Mouse (Mus musculus): ENCODE measurements around the gene Rarb. TPM values are rescaled to one million over a fixed set of nuclear protein-coding genes. Genes with fewer than 3 reads are reported as not detected.

Rarb gene
- 30.9 and 34.6 TPM in 2 replicates for polyA plus RNA-seq (2015; fragmentation: Nextera tagmentation; extraction: Ambion mirVana)

DNA sequence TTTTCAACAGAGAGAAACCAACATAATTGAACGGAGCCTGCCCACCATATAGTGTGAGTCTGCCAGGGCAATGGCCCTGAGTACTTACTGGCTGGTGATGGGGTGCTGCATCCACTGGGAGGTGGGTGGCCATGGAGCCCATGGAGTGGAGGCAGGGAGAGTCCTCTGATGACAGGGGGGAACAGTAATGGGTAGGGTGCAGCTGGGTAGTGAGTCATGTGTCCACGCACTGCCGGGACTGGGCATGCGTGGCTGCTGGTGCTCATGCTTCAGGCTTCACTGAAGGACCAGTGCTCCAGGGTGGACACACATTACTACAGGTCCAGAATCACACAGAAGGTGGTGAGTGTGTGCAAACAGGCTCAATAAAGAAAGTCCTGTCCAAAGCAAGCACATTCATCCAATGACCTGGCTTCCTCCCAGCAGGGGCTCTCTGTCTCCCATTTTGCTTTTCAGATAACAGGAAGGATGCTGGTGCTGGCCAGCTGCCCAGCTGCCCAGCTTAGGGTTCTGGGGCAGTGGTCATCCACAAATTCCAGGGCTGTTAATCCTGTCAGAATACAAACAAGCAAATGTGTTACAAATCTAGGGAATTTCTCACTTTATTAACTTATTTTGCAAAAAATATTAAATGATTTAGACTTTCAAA lies at the start of gene Rarb:
TSS of gene Rarb (minus strand) at position 555 of the 649 bp plus-strand sequence.
- Histone ChIP-seq H3K36me3 (no peaks in the 10 kb centered on the region), H3K4me2 (no peak within 1 kb of the TSS), H3K4me3 (no peak within 1 kb of the TSS), H3K4me1 (replicated peaks) (peaks cover 20% of the 10 kb centered on the region), H3K9ac (no peak within 1 kb of the TSS), H3K27me3 (no peaks in the 10 kb centered on the region), H3K27ac (replicated peaks) (no peak within 1 kb of the TSS), H3K9me3 (no peaks in the 10 kb centered on the region)
- no peak for ATAC-seq (ENCODE audit: low read depth)
- WGBS, result 97% methylated on average over 4 of the region's 4 CpGs

DNA sequence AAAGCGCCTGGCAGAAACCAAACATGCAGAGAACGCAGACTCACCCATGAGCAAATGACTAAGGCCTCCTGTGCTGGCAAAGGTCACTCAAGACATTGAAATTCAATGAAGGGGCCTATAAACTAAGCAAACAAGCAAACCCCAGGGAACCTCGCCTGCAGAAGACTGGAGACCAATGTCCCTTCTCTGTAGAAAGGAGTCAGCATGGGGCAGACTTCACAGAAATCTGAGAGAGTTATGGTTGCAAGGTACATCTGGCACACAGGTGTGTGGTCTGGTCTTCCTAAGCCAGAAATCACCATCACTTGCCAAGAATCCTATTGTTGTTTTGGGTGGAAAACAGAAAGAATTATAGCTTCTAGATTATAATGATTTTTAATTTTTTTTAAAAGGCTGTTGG lies 23.1 kb upstream of the Rarb start:
- Histone ChIP-seq H3K36me3 (no peaks in the 10 kb centered on the region), H3K9me3 (no peaks in the 10 kb centered on the region), H3K27me3 (no peaks in the 10 kb centered on the region), H3K4me3 (no peak overlapping the region), H3K27ac (replicated peaks) (no peak overlapping the region), H3K4me2 (no peak overlapping the region), H3K4me1 (replicated peaks) (peaks cover 16% of the 10 kb centered on the region), H3K9ac (no peak overlapping the region)
- ATAC-seq (ENCODE audit: low read depth), result no peak
- 13% methylated on average over 3 of the region's 3 CpGs for WGBS

DNA sequence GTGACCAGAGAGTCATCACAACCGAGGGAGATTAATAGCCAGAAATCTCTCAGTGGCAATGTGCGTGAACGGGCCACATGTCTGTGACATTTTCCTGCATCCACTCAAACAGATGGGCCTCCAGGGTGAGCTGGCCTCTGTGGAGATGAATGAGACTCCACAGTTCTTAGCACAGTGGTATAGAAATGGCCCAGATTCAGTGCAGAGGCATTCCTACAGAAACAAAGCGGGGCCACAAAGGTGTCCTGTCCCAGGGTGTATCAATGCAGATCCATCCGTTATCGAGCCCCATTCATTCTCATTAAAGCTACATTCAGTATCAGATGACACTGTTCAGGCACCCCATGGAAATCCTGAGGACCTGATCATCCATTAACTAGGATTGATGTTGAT lies 22.6 kb upstream of the Rarb start:
- Histone ChIP-seq H3K4me1 (replicated peaks) (peaks cover 16% of the 10 kb centered on the region), H3K4me3 (no peak overlapping the region), H3K9ac (no peak overlapping the region), H3K9me3 (no peaks in the 10 kb centered on the region), H3K36me3 (no peaks in the 10 kb centered on the region), H3K27me3 (no peaks in the 10 kb centered on the region), H3K4me2 (no peak overlapping the region), H3K27ac (replicated peaks) (no peak overlapping the region)
- peak; percentile 73 for ATAC-seq (ENCODE audit: low read depth)
- 15% methylated on average over 6 of the region's 6 CpGs for WGBS

DNA sequence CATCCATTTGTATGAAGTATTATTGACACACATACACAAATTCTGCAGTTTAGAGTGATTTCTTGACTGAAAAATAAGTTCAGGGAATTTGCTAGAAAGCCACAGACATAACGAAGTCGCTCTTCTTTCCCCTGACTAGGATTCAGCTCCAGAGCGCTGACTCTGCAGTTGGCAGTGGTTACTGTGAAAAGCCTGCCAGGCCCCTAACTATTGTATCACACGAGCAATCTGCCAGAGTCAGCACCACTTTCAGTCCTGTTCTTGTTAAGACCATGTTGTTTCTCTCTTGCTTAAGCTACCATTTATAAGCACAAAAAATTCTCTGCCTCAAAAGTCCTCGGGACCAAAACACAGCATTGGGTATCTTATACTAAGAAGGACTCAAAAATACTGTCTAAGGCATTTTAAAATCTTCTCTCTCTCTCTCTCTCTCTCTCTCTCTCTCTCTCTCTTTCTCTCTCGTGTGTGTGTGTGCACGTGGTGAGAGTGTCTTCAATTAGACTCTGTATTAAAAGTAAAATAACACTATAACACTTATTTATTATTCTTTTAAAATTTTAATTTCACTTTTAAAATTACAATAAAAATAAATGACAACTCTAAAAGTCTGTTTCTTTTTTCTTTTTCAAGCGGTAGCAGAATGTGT lies 22.1 kb upstream of the Rarb start:
- 29% methylated on average over 8 of the region's 8 CpGs for WGBS
- Histone ChIP-seq H3K9ac (no peak overlapping the region), H3K4me3 (no peak overlapping the region), H3K4me2 (no peak overlapping the region), H3K9me3 (no peaks in the 10 kb centered on the region), H3K36me3 (no peaks in the 10 kb centered on the region), H3K27ac (replicated peaks) (0 out of 2 replicates have a peak overlapping the region, but pooled peaks have one; percentile 5), H3K4me1 (replicated peaks) (peaks cover 16% of the 10 kb centered on the region), H3K27me3 (no peaks in the 10 kb centered on the region)
- ATAC-seq (ENCODE audit: low read depth), result peak; percentile 85; the same call in 1 of the 2 replicates

DNA sequence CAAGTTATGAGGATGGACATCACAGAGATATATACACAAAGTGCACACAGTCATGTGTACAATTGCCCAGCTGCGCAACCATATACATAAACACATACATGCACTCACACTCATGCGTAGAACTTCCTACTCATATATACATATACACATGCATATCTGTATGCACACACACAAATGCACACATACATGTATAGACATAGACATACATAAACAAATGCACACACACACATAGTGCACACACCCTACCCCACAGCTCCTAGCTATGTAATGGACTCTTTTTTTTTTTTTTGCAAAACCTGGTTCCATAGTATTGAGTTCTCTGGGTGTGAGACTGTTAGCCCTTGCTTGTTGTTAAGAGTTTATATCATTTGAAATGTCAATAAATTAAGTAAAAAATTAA lies 21.2 kb upstream of the Rarb start:
- H3K4me1 ChIP-seq (replicated peaks), result peaks cover 16% of the 10 kb centered on the region
- 97% methylated on average over 2 of the region's 2 CpGs for WGBS
- H3K4me3 ChIP-seq, result no peak overlapping the region
- no peak overlapping the region for H3K9ac ChIP-seq
- H3K4me2 ChIP-seq, result no peak overlapping the region
- no peak for ATAC-seq (ENCODE audit: low read depth)
- H3K27ac ChIP-seq (replicated peaks), result no peak overlapping the region
- H3K9me3 ChIP-seq, result no peaks in the 10 kb centered on the region
- H3K27me3 ChIP-seq, result no peaks in the 10 kb centered on the region
- no peaks in the 10 kb centered on the region for H3K36me3 ChIP-seq

DNA sequence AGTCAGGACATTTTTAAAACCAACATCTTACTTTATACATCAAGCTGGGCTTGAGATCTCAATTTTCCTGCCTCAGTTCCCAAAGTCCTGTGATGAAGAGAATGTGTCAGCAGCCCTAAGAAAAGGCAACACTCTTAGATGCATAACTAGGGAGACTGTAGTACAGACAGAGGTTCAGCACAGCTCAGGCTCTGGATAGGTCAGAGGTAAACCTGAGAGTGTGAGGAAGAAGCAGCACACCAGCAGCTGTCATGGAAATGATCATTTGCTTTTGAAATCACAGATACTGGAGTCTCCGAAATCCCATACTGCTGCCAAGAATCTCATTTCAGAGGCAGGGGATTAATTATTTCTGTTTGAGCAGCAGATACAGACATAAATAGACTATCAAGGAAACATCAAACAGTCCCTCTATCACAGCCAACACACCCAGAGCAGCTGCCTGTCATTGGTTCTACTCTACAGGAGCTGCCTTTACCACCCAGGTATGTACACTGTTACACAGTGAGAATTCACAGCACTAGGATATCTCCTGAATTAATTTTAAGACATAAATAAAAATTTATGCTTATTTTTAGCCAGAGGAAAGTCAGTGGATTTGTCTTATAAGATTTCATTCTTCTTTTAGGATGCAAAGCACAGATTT lies 3.7 kb downstream of the Rarb start:
- H3K9ac ChIP-seq, result no peak overlapping the region
- H3K36me3 ChIP-seq, result no peaks in the 10 kb centered on the region
- no peak for ATAC-seq (ENCODE audit: low read depth)
- WGBS, result 69% methylated on average over 1 of the region's 1 CpGs
- H3K27me3 ChIP-seq, result no peaks in the 10 kb centered on the region
- no peaks in the 10 kb centered on the region; the same call in 1 of the 2 replicates for H3K4me1 ChIP-seq (replicated peaks)
- no peak overlapping the region for H3K27ac ChIP-seq (replicated peaks)
- no peaks in the 10 kb centered on the region for H3K9me3 ChIP-seq
- no peak overlapping the region for H3K4me2 ChIP-seq
- H3K4me3 ChIP-seq, result no peak overlapping the region

DNA sequence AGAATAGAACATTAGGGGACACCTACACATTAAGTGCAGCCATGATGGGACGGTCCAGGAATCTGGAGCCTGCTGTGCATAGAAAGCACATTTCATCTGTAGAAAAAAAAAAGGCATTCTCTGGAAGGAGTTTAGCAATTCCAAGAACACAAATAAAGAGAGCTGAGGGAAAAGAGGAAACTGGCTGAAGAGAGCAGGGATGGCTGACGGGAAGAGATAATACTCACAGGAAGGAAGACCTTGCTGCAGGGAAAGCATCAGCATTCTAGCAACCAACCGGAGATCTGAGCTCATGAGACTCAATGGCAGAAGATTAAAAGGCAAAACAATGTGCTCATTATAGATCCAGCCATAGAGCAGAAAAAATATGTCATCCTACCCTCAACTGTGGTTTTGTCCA lies 12.8 kb downstream of the Rarb start:
- Histone ChIP-seq H3K9ac (no peak overlapping the region), H3K27ac (replicated peaks) (no peak overlapping the region), H3K4me3 (no peak overlapping the region), H3K36me3 (no peaks in the 10 kb centered on the region), H3K4me2 (no peak overlapping the region), H3K9me3 (no peaks in the 10 kb centered on the region), H3K4me1 (replicated peaks) (no peaks in the 10 kb centered on the region), H3K27me3 (no peaks in the 10 kb centered on the region)
- ATAC-seq (ENCODE audit: low read depth), result no peak
- 80% methylated on average over 3 of the region's 3 CpGs for WGBS

DNA sequence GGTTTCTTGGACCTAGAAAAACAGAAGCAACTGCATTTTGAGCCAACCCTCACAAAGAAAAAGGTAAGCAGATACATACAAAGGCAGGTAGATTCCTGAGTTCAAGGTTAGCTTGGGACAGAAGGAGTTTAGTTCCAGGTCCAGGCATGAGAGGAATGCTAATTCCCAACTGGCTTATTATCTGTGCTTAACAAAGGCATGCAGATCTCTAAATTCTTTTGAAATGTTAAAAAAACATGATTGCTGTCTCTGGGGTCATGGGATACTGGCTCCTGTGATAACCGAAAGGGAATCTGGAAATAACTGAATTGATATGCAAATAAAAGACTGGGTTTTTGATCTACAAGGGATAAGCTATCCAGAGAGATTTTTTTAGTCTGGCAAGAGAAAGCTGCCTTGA lies 28.8 kb downstream of the Rarb start:
- no peak for ATAC-seq (ENCODE audit: low read depth)
- Histone ChIP-seq H3K4me3 (no peak overlapping the region), H3K4me1 (replicated peaks) (no peaks in the 10 kb centered on the region), H3K27me3 (no peaks in the 10 kb centered on the region), H3K9me3 (no peaks in the 10 kb centered on the region), H3K27ac (replicated peaks) (no peak overlapping the region), H3K4me2 (no peak overlapping the region), H3K9ac (no peak overlapping the region), H3K36me3 (no peaks in the 10 kb centered on the region)
- WGBS, result 78% methylated on average over 1 of the region's 1 CpGs

DNA sequence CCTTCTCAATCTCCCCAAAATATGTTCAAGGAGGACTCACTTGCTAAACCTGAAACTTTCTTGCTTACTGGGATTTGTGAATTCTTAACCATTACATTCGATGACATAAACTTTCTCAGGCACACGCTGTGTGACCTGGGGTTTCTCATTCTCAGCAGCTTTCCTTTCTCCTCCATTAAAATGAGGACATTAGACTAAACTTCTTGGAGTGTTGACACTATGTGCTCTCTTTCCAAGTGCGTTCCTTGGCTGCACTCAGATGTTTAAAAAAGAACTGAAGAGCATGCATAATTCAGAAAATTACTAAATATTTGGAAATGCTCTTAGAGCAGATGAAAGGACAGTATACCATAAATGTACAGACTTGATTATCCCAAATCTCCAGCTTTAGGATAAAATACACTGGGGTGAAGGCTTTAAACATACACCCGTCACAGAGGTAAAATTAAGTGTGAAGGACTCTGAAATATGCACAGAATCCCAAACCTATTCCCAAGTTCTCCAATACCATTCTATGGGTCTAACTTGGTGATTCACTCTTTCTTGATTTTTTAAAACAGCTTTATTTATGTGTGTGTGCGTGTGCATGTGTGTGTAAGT lies 36.9 kb downstream of the Rarb start:
- WGBS, result 91% methylated on average over 5 of the region's 5 CpGs
- H3K4me3 ChIP-seq, result no peak overlapping the region

DNA sequence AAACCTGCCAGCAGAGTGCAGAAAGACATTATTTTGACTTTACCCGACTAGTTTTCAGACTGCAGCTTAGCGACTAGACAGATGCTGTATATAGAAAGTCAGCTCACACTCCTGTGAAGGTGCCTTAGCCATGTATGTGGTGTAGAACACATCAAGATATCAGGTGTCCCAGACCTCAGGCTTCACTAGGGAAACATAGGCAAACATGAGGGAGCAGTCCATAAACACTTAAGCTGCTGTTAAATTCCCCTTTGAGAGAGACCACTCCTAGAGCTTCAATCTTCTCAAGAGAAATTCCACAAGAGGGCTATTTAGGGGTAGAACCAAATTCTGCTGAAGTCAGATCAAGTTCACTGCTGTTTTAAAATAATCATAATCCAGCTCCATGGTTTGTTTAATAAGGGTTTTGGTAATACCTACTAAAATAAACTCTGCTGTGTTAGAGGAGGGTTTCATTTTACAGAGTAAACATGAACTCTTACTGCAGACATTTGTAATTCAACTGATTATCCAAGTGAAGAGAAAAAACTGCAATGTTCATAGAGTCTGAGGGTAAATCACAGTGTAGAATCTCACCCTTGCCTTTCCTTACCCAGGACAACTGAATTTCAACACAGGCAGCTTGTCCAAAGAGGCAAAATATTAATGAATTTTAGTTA lies 42.1 kb downstream of the Rarb start:
- Histone ChIP-seq H3K4me3 (no peak overlapping the region), H3K4me2 (no peak overlapping the region), H3K9ac (no peak overlapping the region), H3K27ac (replicated peaks) (no peak overlapping the region), H3K4me1 (replicated peaks) (no peaks in the 10 kb centered on the region), H3K9me3 (no peaks in the 10 kb centered on the region), H3K27me3 (no peaks in the 10 kb centered on the region), H3K36me3 (no peaks in the 10 kb centered on the region)
- 86% methylated on average over 2 of the region's 2 CpGs for WGBS
- ATAC-seq (ENCODE audit: low read depth), result no peak

More for the DNA sequence above, 36.9 kb downstream of the Rarb start:
- Histone ChIP-seq H3K27me3 (no peaks in the 10 kb centered on the region), H3K9ac (no peak overlapping the region), H3K4me1 (replicated peaks) (no peaks in the 10 kb centered on the region), H3K4me2 (no peak overlapping the region), H3K9me3 (no peaks in the 10 kb centered on the region), H3K36me3 (no peaks in the 10 kb centered on the region), H3K27ac (replicated peaks) (no peak overlapping the region)
- ATAC-seq (ENCODE audit: low read depth), result no peak

DNA sequence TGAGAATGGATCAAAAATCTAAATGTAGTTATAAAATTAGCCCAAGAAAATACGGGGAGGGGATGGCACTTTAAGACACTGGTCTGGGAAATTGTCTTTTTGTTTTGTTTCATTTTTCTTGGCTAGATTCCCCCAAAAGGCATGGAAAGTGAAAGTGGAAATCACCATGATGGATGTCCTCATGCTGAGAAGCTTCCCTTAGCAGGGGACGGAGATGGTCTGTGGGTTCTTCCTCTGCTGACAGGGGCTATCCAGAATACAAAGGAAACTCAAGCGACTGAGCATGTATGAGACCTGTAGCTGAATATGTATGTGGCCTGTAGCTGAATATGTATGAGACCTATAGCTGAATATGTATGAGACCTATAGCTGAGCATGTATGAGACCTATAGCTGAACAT lies 46.0 kb downstream of the Rarb start:
- 65% methylated on average over 3 of the region's 3 CpGs for WGBS
- Histone ChIP-seq H3K27me3 (no peaks in the 10 kb centered on the region), H3K4me1 (replicated peaks) (no peaks in the 10 kb centered on the region), H3K27ac (replicated peaks) (no peak overlapping the region), H3K9me3 (no peaks in the 10 kb centered on the region), H3K4me3 (no peak overlapping the region), H3K4me2 (no peak overlapping the region), H3K36me3 (no peaks in the 10 kb centered on the region), H3K9ac (no peak overlapping the region)
- ATAC-seq (ENCODE audit: low read depth), result no peak

DNA sequence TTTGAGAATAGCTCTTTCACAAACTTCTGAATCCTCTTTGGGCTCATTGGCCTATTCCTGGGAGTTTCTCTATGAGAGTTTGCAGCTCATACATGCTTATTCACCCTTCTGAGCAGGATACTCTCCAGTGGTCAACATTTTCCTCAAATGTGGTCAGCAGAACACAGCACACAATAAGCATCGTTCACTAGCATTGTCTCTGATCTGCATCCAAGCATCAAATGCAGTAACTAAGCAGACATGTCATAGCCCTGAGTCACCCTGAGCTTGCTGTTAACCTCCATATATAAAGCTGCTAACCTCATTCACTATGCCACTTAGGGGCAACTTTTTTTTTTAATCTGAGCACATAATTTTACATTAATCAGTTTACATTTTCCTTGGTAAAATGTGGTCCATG lies 53.1 kb downstream of the Rarb start:
- no peak overlapping the region for H3K4me3 ChIP-seq
- peaks cover 5% of the 10 kb centered on the region; the same call in 1 of the 2 replicates for H3K4me1 ChIP-seq (replicated peaks)
- no peaks in the 10 kb centered on the region for H3K27me3 ChIP-seq
- no peak overlapping the region for H3K4me2 ChIP-seq
- no peaks in the 10 kb centered on the region for H3K9me3 ChIP-seq
- H3K36me3 ChIP-seq, result no peaks in the 10 kb centered on the region
- no peak overlapping the region for H3K9ac ChIP-seq
- no peak overlapping the region for H3K27ac ChIP-seq (replicated peaks)
- whole genome bisulfite sequencing, result 45% methylated on average over 1 of the region's 1 CpGs
- no peak for ATAC-seq (ENCODE audit: low read depth)

All from neural tube, embryonic 13.5 days (tissue).